Mouse (Mus musculus) urinary bladder, postnatal 25 days (tissue): ENCODE results near the gene Gm3250.
"Not testable (repeated sequence)": the region's sequence is repeated elsewhere in the genome, so short reads cannot be mapped to it uniquely, and the experiment has no call there.

Experiments
- DNase-seq: peaks from one replicate; pipeline ENCODE4 v3.0.0; 2022; ENCODE audit warnings: low spot score

The Gm3250 gene

DNA sequence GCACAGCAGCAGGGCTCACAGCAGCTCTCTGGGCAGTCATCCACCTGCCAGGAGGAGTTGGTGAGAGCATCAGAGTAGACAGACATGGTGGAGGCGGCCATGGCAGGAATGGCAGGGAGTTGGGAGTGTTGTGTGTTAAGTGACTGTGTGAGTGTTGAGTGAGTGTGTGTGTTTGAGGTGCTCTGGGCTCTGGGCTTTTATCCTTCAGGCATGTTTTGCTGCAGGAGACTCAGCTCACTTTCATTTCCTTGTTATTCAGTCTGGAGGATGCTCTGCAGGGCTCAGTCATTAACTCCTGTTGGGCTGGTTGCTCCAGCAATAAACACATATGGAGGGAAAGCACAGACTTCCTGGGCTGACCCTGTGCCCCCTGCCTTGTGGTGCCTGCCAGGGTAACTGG, at the start of gene Gm3250:
TSS of gene Gm3250 (minus strand) at position 101 of the 400 bp plus-strand sequence.
- DNase-seq = not testable (repeated sequence)

- DNase-seq = no peak
These were observed 44.6 kb upstream of the Gm3250 start, which contains the start of gene Krtap10-4 for GRCm38 (mm10) chr10:77826951-77827350. Gene Krtap10-4, minus strand, starts transcription at chr10:77827095.

- no peak for DNase-seq
These were observed 36.9 kb upstream of the Gm3250 start for GRCm38 (mm10) chr10:77819203-77819602.

DNA sequence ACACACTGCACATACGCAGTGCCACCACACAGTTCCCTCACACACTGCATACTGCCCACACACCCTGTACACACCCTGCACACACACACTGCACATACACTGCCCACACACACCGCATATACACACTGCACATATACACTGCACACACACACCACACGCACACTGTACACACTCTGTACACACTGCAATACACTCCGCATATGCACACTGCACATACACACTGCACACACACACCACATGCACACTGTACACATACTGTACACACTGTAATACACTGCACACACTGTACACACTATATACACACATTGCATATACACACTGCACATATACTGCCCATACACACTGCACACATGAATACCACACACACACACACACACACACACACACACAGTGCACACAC, 36.2 kb upstream of the Gm3250 start:
- no peak for DNase-seq

GRCm38 (mm10) chr10:77815514-77815913, 33.2 kb upstream of the Gm3250 start:
- DNase-seq = no peak

DNA sequence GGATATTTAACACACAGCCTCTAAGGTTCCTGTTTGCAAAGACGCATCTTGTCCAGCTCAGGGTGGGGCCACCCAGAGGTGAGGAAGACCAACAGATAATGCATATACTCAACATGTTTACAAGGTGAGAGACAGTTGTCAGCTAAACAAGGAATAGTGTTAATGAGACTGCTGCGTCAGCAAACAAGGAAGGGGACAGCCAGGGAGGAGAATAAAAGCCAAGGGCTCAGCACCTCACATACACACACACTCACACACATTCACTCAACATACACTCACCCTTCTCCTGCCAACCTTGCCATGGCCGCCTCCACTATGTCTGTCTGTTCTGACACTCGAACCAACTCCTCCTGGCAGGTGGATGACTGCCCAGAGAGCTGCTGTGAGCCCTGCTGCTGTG, 32.0 kb upstream of the Gm3250 start, which contains the start of gene Gm2696:
TSS of gene Gm2696 (plus strand) at position 301 of the 400 bp plus-strand sequence.
- DNase-seq = no peak

DNA sequence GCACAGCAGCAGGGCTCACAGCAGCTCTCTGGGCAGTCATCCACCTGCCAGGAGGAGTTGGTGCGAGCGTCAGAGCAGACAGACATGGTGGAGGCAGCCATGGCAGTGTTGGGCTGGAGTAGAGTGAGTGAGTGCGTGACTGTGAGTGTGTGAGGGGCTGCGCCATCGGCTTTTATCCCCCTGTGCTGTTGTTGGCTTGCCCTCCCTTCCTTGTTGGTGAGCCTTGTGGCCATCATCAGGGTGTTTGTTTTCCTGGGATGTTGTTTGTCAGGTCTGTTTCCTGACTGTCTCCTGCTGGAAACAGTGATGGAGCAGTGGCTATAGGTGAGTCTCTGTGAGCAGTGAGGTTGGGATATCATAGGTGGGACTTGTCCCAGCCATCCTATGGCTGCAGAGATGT, 29.4 kb upstream of the Gm3250 start, which contains the start of gene Gm9507:
TSS of gene Gm9507 (minus strand) at position 101 of the 400 bp plus-strand sequence.
- DNase-seq = no peak

- DNase-seq = no peak
These were observed 21.8 kb upstream of the Gm3250 start for GRCm38 (mm10) chr10:77804095-77804494.

DNA sequence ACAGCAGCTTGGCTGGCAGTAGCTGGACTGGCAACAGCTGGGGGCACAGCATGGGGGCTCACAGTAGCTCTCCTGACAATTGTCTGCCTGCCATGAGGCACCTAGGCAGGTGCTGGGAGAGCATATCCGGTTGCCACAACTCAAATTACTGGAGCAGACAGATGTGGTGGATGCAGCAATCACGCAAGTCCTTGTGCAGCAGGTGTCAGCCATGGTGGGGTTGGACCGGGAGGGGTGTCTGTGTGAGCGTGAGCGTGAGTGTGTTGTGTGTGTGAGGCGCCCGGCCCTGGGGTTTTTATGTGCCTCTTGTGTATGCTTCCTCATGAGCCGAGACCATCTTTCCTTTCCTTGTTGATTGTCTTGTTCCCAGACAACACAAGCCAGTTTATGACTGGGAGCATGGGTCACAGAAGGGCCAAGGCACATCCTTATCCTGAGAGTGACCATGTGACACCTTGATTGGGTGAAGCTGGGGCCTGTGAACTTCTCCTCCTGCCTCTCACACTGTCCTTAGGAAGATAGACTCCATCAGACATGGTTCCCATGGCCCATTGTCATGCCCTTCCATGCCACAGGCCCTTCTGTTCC, 16.7 kb upstream of the Gm3250 start, which contains the start of gene Gm19668:
TSS of gene Gm19668 (minus strand) at position 213 of the 588 bp plus-strand sequence.
- DNase-seq = no peak

GRCm38 (mm10) chr10:77798164-77798920, 16.0 kb upstream of the Gm3250 start:
- DNase-seq = not testable (repeated sequence)

DNA sequence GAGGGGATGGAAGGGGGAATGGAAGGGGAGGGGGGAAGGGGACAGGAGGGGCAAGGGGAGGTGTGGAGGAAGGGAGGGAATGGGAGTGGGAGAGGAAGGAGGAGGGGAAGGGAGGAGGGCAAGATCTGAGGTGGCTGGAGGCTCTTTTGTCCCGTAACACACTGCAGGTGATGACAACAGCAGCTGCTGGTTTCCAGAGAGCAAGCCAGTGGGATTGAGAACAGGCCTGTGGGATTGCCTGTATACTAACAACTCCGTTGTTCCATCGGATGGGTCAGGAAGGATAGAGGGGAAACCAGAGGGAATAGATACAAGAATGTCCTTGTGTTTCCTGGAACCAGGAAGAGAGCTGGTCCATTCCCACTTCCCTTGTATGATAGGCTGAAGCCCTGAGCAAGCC, 15.3 kb upstream of the Gm3250 start:
- DNase-seq = no peak

GRCm38 (mm10) chr10:77794976-77795375, 12.6 kb upstream of the Gm3250 start, which contains the start of gene Gm9639:
Gene Gm9639, minus strand, starts transcription at chr10:77795076.
- DNase-seq = no peak

DNA sequence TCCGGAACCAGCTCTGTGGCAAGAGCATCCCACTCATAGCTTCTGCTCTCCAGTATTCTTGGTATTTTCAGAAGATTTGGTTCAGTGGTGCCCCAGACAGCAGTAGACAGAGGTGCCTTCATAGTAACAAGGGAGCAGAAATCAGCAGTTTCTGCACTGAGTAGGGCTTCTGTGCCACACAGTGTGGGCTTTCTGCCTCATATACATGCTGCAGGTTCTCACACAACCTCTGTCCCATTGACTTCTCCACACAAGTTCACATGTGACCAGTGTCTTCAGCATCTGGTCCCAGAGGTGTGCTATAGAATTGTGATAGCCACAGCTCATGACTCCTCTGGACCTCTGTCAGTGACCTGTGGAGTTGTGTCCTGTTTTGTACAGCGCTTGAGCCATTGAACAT, 6.3 kb upstream of the Gm3250 start:
- DNase-seq = no peak

- not testable (repeated sequence) for DNase-seq
These were observed 5.5 kb upstream of the Gm3250 start, which contains the start of gene Gm7137 for GRCm38 (mm10) chr10:77787876-77788275. Gene Gm7137, minus strand, starts transcription at chr10:77788200.

DNA sequence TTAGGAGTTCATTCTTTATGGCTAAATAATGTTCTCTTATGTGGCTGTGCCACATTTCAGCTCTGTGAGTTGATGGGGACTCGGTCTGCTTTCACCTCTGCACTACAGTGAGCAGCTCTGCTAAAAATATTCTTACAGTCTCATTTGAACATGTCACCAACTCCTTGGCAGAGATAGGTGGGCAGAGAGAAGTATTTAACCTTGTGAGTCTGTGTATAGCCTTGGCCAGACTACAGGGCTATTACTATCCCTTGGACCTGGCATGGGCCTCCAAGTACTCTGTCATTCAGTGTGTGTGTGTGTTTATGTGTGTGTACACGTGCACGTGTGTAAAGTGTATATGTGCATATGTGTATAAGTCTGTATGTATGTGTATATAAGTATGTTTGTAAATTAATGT, 1.1 kb upstream of the Gm3250 start:
- DNase-seq = not testable (repeated sequence)

DNA sequence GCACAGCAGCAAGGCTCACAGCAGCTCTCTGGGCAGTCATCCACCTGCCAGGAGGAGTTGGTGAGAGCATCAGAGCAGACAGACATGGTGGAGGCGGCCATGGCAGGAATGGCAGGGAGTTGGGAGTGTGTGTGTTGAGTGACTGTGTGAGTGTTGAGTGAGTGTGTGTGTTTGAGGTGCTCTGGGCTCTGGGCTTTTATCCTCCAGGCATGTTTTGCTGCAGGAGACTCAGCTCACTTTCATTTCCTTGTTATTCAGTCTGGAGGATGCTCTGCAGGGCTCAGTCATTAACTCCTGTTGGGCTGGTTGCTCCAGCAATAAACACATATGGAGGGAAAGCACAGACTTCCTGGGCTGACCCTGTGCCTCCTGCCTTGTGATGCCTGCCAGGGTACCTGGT, 5.5 kb downstream of the Gm3250 start, which contains the start of gene Gm7138:
TSS of gene Gm7138 (minus strand) at position 101 of the 400 bp plus-strand sequence.
- DNase-seq = not testable (repeated sequence)

- not testable (repeated sequence) for DNase-seq
These were observed 10.2 kb downstream of the Gm3250 start for GRCm38 (mm10) chr10:77772142-77772541.

DNA sequence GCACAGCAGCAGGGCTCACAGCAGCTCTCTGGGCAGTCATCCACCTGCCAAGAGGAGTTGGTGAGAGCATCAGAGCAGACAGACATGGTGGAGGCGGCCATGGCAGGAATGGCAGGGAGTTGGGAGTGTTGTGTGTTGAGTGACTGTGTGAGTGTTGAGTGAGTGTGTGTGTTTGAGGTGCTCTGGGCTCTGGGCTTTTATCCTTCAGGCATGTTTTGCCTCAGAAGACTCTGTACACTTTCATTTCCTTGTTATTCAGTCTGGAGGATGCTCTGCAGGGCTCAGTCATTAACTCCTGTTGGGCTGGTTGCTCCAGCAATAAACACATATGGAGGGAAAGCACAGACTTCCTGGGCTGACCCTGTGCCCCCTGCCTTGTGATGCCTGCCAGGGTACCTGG, 11.1 kb downstream of the Gm3250 start, which contains the start of gene Gm3238:
TSS of gene Gm3238 (minus strand) at position 101 of the 400 bp plus-strand sequence.
- not testable (repeated sequence) for DNase-seq

GRCm38 (mm10) chr10:77769727-77770126, 12.6 kb downstream of the Gm3250 start:
- no peak for DNase-seq

DNA sequence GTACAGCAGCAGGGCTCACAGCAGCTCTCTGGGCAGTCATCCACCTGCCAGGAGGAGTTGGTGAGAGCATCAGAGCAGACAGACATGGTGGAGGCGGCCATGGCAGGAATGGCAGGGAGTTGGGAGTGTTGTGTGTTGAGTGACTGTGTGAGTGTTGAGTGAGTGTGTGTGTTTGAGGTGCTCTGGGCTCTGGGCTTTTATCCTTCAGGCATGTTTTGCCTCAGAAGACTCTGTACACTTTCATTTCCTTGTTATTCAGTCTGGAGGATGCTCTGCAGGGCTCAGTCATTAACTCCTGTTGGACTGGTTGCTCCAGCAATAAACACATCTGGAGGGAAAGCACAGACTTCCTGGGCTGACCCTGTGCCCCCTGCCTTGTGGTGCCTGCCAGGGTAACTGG, 22.8 kb downstream of the Gm3250 start, which contains the start of gene Gm3233:
TSS of gene Gm3233 (minus strand) at position 101 of the 400 bp plus-strand sequence.
- not testable (repeated sequence) for DNase-seq

GRCm38 (mm10) chr10:77753448-77753847, 28.9 kb downstream of the Gm3250 start:
- DNase-seq = no peak

DNA sequence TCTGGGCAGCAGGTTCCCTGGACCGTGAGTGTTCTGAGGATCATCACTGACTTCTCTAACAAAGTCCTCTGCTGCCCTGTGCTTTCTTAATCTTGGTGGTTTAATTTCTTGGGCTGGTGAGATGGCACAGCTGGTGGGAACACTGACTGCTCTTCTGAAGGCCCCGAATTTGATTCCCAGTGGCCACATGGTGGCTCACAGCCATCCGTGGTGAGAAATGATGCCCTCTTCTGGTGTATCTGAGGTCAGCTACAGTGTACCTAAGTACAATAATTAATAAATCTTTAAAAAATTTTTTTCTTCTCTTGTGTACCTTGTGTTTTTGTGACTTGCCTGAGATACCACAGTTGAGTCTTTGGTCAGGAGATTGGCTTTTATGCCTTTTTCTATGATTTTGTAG, 30.0 kb downstream of the Gm3250 start:
- DNase-seq = not testable (repeated sequence)

DNA sequence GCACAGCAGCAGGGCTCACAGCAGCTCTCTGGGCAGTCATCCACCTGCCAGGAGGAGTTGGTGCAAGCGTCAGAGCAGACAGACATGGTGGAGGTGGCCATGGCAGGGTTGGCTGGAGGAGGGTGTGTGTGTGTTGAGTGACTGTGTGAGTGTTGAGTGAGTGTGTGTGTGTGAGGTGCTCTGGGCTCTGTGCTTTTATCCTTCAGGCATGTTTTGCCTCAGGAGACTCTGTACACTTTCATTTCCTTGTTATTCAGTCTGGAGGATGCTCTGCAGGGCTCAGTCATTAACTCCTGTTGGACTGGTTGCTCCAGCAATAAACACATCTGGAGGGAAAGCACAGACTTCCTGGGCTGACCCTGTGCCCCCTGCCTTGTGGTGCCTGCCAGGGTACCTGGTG, 31.1 kb downstream of the Gm3250 start, which contains the start of gene Gm9736:
TSS of gene Gm9736 (minus strand) at position 101 of the 400 bp plus-strand sequence.
- DNase-seq = not testable (repeated sequence)
